Mouse (Mus musculus) embryonic facial prominence, embryonic 12.5 days (tissue): ENCODE measurements around the gene Gm9. TPM values are rescaled to one million over a fixed set of nuclear protein-coding genes. Genes with fewer than 3 reads are reported as not detected.

ENCODE experiments used
- ATAC-seq: fragments of 200-750 bp; cut with Nextera tagmentation; 2 replicates; pipeline ENCODE4 v1.8.0; 2017; ENCODE audit not compliant: insufficient number of reproducible peaks, insufficient read depth, low FRiP score, low TSS enrichment
- H3K27ac ChIP-seq: fragments of 300-500 bp; sonication (generic); 2 replicates; pipeline ENCODE4 v1.5.1; 2016; ENCODE audit warnings: mild to moderate bottlenecking
- H3K27me3 ChIP-seq: fragments of 300-500 bp; sonication (generic); 2 replicates; pipeline ENCODE4 v1.6.1; 2016; ENCODE audit warnings: mild to moderate bottlenecking, moderate library complexity
- H3K36me3 ChIP-seq: fragments of 300-500 bp; sonication (generic); 2 replicates; pipeline ENCODE4 v1.6.1; 2016; ENCODE audit warnings: mild to moderate bottlenecking
- H3K4me1 ChIP-seq: fragments of 300-500 bp; sonication (generic); 2 replicates; pipeline ENCODE4 v1.6.1; 2016
- H3K4me2 ChIP-seq: fragments of 300-500 bp; sonication (generic); replicated peaks from 2 replicates; pipeline ENCODE4 v1.6.1; 2016; ENCODE audit warnings: mild to moderate bottlenecking, moderate library complexity
- H3K4me3 ChIP-seq: fragments of 300-500 bp; sonication (generic); 2 replicates; pipeline ENCODE4 v1.5.1; 2016; ENCODE audit warnings: mild to moderate bottlenecking
- H3K9ac ChIP-seq: fragments of 300-500 bp; sonication (generic); 2 replicates; pipeline ENCODE4 v1.6.1; 2016; ENCODE audit warnings: mild to moderate bottlenecking, moderate library complexity
- H3K9me3 ChIP-seq: fragments of 300-500 bp; sonication (generic); 2 replicates; pipeline ENCODE4 v1.6.1; 2016; ENCODE audit warnings: mild to moderate bottlenecking, moderate library complexity
- WGBS: fragments of 180-500 bp; shearing (Covaris S2); methylation state at CpG from one replicate; pipeline ENCODE4 v1.1.7; 2016; 5-methylcytosine and 5-hydroxymethylcytosine counted together
- polyA plus RNA-seq: library from polyadenylated mRNA; unstranded; fragments of >200 nt; fragmentation: Nextera tagmentation; extraction: Ambion mirVana; gene quantifications from 2 replicates; pipeline ENCODE4 v1.2.1, GENCODE M21; 2016

The Gm9 gene
- polyA plus RNA-seq, 1 experiment from 2014 or later: not detected

DNA sequence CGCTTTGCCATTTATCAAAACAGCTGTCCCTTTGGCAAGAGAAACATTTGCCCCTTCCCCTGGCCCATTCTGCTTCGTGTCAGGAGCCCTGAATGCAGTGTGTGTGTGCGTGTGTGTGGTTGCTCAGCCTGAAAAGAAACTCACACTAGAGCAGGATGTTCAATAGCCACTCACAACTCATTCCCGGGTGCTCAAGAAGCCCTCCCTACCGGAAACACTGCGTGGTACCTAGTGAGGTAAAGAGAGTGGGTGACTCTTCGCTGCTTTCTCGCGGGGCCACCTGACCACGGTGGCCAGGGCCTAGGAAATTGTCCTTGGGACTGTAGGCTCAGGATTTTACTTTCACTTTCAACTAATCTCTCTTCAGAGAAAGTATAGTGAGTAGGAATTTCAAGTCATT, 49.7 kb downstream of the Gm9 start:
- no peaks in the 10 kb centered on the region for H3K36me3 ChIP-seq
- H3K4me2 ChIP-seq: no peak overlapping the region
- no peak for ATAC-seq
- 80% methylated on average over 10 of the region's 10 CpGs for WGBS
- H3K9ac ChIP-seq: no peak overlapping the region
- H3K4me3 ChIP-seq: no peak overlapping the region
- no peaks in the 10 kb centered on the region for H3K4me1 ChIP-seq
- no peak overlapping the region for H3K27ac ChIP-seq
- no peaks in the 10 kb centered on the region for H3K27me3 ChIP-seq
- H3K9me3 ChIP-seq: no peaks in the 10 kb centered on the region

Other genes with a start within 250 kb of the Gm9 start
- gene Sept6, start 219.2 kb downstream of the Gm9 start, polyA plus RNA-seq: 49.5 and 50.2 TPM in 2 replicates
- gene Sowahd, start 162.2 kb downstream of the Gm9 start, polyA plus RNA-seq: not detected in 2 replicates
- gene Rpl39, start 125.6 kb downstream of the Gm9 start, polyA plus RNA-seq: 511 and 529 TPM in 2 replicates
- gene Upf3b, start 100.7 kb downstream of the Gm9 start, polyA plus RNA-seq: 19.4 and 22.2 TPM in 2 replicates
- gene Nkap, start 84.2 kb downstream of the Gm9 start, polyA plus RNA-seq: 16.1 and 17.1 TPM in 2 replicates
- 0.09 TPM in 1 of 2 replicates, not detected in the other for gene Akap14, start 42.2 kb downstream of the Gm9 start, polyA plus RNA-seq
- 390 and 436 TPM in 2 replicates for gene Ndufa1, start 19.9 kb downstream of the Gm9 start, polyA plus RNA-seq
- 14.6 and 15.1 TPM in 2 replicates for gene Rnf113a1, start 19.8 kb downstream of the Gm9 start, polyA plus RNA-seq
- gene Rhox1, start 11.2 kb upstream of the Gm9 start, polyA plus RNA-seq: not detected in 2 replicates
- 0.38 TPM in 1 of 2 replicates, not detected in the other for gene Rhox2a, start 33.9 kb upstream of the Gm9 start, polyA plus RNA-seq
- gene Rhox3a, start 38.9 kb upstream of the Gm9 start, polyA plus RNA-seq: not detected in 2 replicates
- gene Rhox4a, start 54.3 kb upstream of the Gm9 start, polyA plus RNA-seq: not detected in 2 replicates
- not detected in 2 replicates for gene Rhox3a2, start 169.0 kb upstream of the Gm9 start, polyA plus RNA-seq
- 1.5 and 2.3 TPM in 2 replicates for gene Rhox4a2, start 179.8 kb upstream of the Gm9 start, polyA plus RNA-seq
- not detected in 2 replicates for gene Rhox2b, start 201.0 kb upstream of the Gm9 start, polyA plus RNA-seq
- 0.34 and 1.0 TPM in 2 replicates for gene Rhox4b, start 221.5 kb upstream of the Gm9 start, polyA plus RNA-seq
- 0.88 and 1.0 TPM in 2 replicates for gene Rhox2c, start 242.6 kb upstream of the Gm9 start, polyA plus RNA-seq
- not detected in 2 replicates for gene Rhox3c, start 247.5 kb upstream of the Gm9 start, polyA plus RNA-seq